Mouse (Mus musculus): ENCODE measurements at regions not wholly inside any gene's neighbourhood (a gene's known extent, or its start where the extent isn't known, plus 50 kb on each side); places are given as distances from the start of the nearest gene placed in this dataset.

DNA sequence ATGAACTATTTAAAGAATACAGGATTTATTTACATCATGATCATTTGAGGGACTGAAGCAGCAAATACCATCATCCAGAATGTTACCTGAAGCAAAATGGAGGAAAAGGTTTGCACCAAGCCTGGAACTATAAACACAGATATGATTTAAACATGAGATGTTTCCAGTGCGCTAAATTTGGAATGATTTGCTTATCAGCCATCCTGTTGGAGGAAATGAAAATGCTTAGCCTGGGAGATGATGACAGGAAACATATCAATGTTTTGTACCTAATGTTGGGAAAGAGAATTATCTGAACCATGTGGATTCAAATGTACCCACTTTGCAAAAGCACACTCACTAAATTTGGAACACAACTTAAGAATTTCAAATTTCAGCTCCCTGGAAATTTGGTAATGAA, 149.3 kb downstream of the Adgra3 start:
- TF ChIP-seq CTCF (conservative IDR thresholded peaks at IDR 0.05; ENCODE audit: low read length) (no peak), POU5F1 (IDR thresholded peaks at IDR 0.05; ENCODE audit: borderline replicate concordance, low read length) (no peak), NANOG (IDR thresholded peaks at IDR 0.05; ENCODE audit: borderline replicate concordance, low read length) (no peak)
- Histone ChIP-seq H3K4me3 (replicated peaks; ENCODE audit: low read length) (no peak overlapping the region), H3K9me3 (ENCODE audit: low read length) (no peaks in the 10 kb centered on the region), H3K36me3 (ENCODE audit: insufficient read depth, low read length) (no peaks in the 10 kb centered on the region), H3K27me3 (ENCODE audit: insufficient read depth, low read length) (no peaks in the 10 kb centered on the region), H3K4me1 (replicated peaks; ENCODE audit: low read depth, low read length) (no peaks in the 10 kb centered on the region)

- no peak for TF ChIP-seq CTCF (conservative IDR thresholded peaks at IDR 0.05; ENCODE audit: low read length)
- TF ChIP-seq NANOG (IDR thresholded peaks at IDR 0.05; ENCODE audit: borderline replicate concordance, low read length), result no peak
- no peak for TF ChIP-seq POU5F1 (IDR thresholded peaks at IDR 0.05; ENCODE audit: borderline replicate concordance, low read length)
- H3K4me1 ChIP-seq (replicated peaks; ENCODE audit: low read depth, low read length), result no peaks in the 10 kb centered on the region
- no peaks in the 10 kb centered on the region for H3K9me3 ChIP-seq (ENCODE audit: low read length)
- H3K4me3 ChIP-seq (replicated peaks; ENCODE audit: low read length), result no peak overlapping the region
- H3K27me3 ChIP-seq (ENCODE audit: insufficient read depth, low read length), result no peaks in the 10 kb centered on the region
- H3K36me3 ChIP-seq (ENCODE audit: insufficient read depth, low read length), result no peaks in the 10 kb centered on the region
These were observed 162.7 kb downstream of the Adgra3 start for GRCm38 (mm10) chr5:49896106-49896505.

DNA sequence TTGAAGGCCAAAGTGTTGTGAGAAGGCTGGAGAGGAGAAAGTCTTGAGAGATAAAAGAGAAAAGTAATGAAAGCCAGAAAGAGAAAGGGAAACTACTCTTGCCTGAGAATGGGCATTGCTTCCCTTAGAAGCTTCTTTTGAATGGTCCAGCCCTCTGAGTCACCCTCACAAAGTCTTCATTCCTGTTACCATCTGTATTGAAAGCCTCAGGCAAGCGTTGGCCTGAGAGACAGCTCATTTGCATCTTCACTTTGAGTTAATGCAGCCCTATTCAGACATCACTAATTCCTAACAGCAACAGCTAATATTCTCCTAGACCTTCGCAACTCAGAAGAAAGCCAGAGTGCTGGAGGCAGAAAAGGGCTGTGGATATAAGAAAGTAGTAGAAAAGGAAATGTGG, 178.4 kb downstream of the Adgra3 start:
- Histone ChIP-seq H3K27me3 (ENCODE audit: insufficient read depth, low read length) (no peaks in the 10 kb centered on the region), H3K4me3 (replicated peaks; ENCODE audit: low read length) (no peak overlapping the region), H3K9me3 (ENCODE audit: low read length) (no peaks in the 10 kb centered on the region; the same call in 1 of the 2 replicates), H3K36me3 (ENCODE audit: insufficient read depth, low read length) (no peaks in the 10 kb centered on the region), H3K4me1 (replicated peaks; ENCODE audit: low read depth, low read length) (no peaks in the 10 kb centered on the region)
- TF ChIP-seq NANOG (IDR thresholded peaks at IDR 0.05; ENCODE audit: borderline replicate concordance, low read length), result no peak
- no peak for TF ChIP-seq POU5F1 (IDR thresholded peaks at IDR 0.05; ENCODE audit: borderline replicate concordance, low read length)
- no peak for TF ChIP-seq CTCF (conservative IDR thresholded peaks at IDR 0.05; ENCODE audit: low read length)

GRCm38 (mm10) chr5:49876240-49876639, 182.6 kb downstream of the Adgra3 start:
- TF ChIP-seq CTCF (conservative IDR thresholded peaks at IDR 0.05; ENCODE audit: low read length) (no peak), NANOG (IDR thresholded peaks at IDR 0.05; ENCODE audit: borderline replicate concordance, low read length) (no peak), POU5F1 (IDR thresholded peaks at IDR 0.05; ENCODE audit: borderline replicate concordance, low read length) (no peak)
- Histone ChIP-seq H3K36me3 (ENCODE audit: insufficient read depth, low read length) (no peaks in the 10 kb centered on the region), H3K9me3 (ENCODE audit: low read length) (no peaks in the 10 kb centered on the region; the same call in 1 of the 2 replicates), H3K4me1 (replicated peaks; ENCODE audit: low read depth, low read length) (no peaks in the 10 kb centered on the region), H3K27me3 (ENCODE audit: insufficient read depth, low read length) (no peaks in the 10 kb centered on the region), H3K4me3 (replicated peaks; ENCODE audit: low read length) (no peak overlapping the region)

GRCm38 (mm10) chr5:49857202-49857601, 201.6 kb downstream of the Adgra3 start:
- H3K27me3 ChIP-seq (ENCODE audit: insufficient read depth, low read length), result no peaks in the 10 kb centered on the region
- H3K36me3 ChIP-seq (ENCODE audit: insufficient read depth, low read length), result no peaks in the 10 kb centered on the region
- no peaks in the 10 kb centered on the region for H3K4me1 ChIP-seq (replicated peaks; ENCODE audit: low read depth, low read length)
- TF ChIP-seq POU5F1 (IDR thresholded peaks at IDR 0.05; ENCODE audit: borderline replicate concordance, low read length), result no peak
- TF ChIP-seq NANOG (IDR thresholded peaks at IDR 0.05; ENCODE audit: borderline replicate concordance, low read length), result no peak
- TF ChIP-seq CTCF (conservative IDR thresholded peaks at IDR 0.05; ENCODE audit: low read length), result peak; percentile 48
- H3K9me3 ChIP-seq (ENCODE audit: low read length), result no peaks in the 10 kb centered on the region
- no peak overlapping the region for H3K4me3 ChIP-seq (replicated peaks; ENCODE audit: low read length)

- Histone ChIP-seq H3K36me3 (ENCODE audit: insufficient read depth, low read length) (no peaks in the 10 kb centered on the region), H3K4me1 (replicated peaks; ENCODE audit: low read depth, low read length) (no peaks in the 10 kb centered on the region), H3K27me3 (ENCODE audit: insufficient read depth, low read length) (no peaks in the 10 kb centered on the region), H3K9me3 (ENCODE audit: low read length) (no peaks in the 10 kb centered on the region), H3K4me3 (replicated peaks; ENCODE audit: low read length) (no peak overlapping the region)
- no peak for TF ChIP-seq NANOG (IDR thresholded peaks at IDR 0.05; ENCODE audit: borderline replicate concordance, low read length)
- no peak for TF ChIP-seq POU5F1 (IDR thresholded peaks at IDR 0.05; ENCODE audit: borderline replicate concordance, low read length)
- TF ChIP-seq CTCF (conservative IDR thresholded peaks at IDR 0.05; ENCODE audit: low read length), result no peak
These were observed 202.8 kb downstream of the Adgra3 start for GRCm38 (mm10) chr5:49856036-49856435.

DNA sequence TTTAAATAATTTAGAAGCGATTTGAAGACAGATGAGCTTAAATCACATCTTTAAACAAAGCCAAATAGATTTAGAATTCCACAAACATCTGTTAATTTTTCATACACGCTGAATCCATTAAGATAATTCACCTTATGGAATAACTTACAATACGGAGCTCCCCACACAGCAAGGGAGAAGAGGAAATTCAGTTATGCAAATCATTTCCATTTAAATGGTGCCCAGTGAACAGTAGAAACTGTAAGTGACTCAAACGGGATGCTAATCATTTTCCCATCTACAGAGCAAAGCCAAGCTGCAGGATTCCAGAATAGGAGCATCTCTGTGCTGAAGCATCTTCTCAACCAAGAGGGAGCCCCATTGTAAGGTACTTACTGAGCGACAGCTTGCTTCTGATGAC, 210.1 kb downstream of the Adgra3 start:
- peaks cover 17% of the 10 kb centered on the region for H3K4me1 ChIP-seq (replicated peaks; ENCODE audit: low read depth, low read length)
- H3K4me3 ChIP-seq (replicated peaks; ENCODE audit: low read length), result no peak overlapping the region
- H3K27me3 ChIP-seq (ENCODE audit: insufficient read depth, low read length), result no peaks in the 10 kb centered on the region
- no peak for TF ChIP-seq NANOG (IDR thresholded peaks at IDR 0.05; ENCODE audit: borderline replicate concordance, low read length)
- TF ChIP-seq CTCF (conservative IDR thresholded peaks at IDR 0.05; ENCODE audit: low read length), result no peak
- TF ChIP-seq POU5F1 (IDR thresholded peaks at IDR 0.05; ENCODE audit: borderline replicate concordance, low read length), result no peak
- H3K36me3 ChIP-seq (ENCODE audit: insufficient read depth, low read length), result no peaks in the 10 kb centered on the region
- peaks cover 16% of the 10 kb centered on the region for H3K9me3 ChIP-seq (ENCODE audit: low read length)

DNA sequence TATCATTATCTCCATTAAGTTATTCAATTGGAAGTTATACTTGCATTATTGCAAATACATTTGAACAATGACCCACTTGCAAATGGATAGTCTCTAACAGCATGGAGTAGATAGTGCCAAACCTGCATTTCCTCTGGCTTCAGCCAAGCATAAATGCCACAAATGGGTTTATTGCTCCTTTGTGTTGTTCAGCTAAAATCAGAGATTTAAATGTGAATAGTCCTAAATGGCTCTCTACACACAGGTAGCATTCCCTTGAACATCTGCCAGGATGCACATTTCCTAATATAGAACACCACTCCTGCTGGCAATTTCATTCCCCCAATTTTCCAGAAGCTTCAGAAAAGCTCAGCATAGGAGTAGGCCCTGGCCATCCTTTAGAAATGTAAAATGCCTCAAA, 210.6 kb downstream of the Adgra3 start:
- no peak for TF ChIP-seq POU5F1 (IDR thresholded peaks at IDR 0.05; ENCODE audit: borderline replicate concordance, low read length)
- no peak for TF ChIP-seq CTCF (conservative IDR thresholded peaks at IDR 0.05; ENCODE audit: low read length)
- TF ChIP-seq NANOG (IDR thresholded peaks at IDR 0.05; ENCODE audit: borderline replicate concordance, low read length), result peak; percentile 69; the same call in 1 of the 2 replicates
- peaks cover 17% of the 10 kb centered on the region for H3K4me1 ChIP-seq (replicated peaks; ENCODE audit: low read depth, low read length)
- H3K36me3 ChIP-seq (ENCODE audit: insufficient read depth, low read length), result no peaks in the 10 kb centered on the region
- H3K27me3 ChIP-seq (ENCODE audit: insufficient read depth, low read length), result no peaks in the 10 kb centered on the region
- H3K4me3 ChIP-seq (replicated peaks; ENCODE audit: low read length), result no peak overlapping the region
- H3K9me3 ChIP-seq (ENCODE audit: low read length), result peaks cover 16% of the 10 kb centered on the region

DNA sequence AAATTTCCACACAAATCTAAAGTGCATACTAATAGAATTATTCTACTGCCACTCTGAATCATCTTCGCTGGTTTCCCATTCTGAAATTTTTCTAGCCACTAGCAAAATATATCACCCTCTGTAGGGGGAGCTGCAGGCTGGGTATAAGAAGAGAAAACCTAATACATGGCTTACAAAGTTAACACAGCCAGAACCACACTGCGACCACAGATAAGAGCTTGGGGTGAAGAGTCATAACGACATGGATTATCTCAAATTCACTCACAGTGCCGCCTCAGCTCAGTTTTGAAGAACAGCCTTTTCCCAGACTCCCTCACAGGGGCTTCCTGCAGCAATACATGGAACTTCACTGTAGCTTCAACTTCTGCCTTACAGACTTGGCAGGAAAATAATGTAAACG, 240.0 kb downstream of the Adgra3 start:
- H3K4me1 ChIP-seq (replicated peaks; ENCODE audit: low read depth, low read length), result no peaks in the 10 kb centered on the region
- H3K36me3 ChIP-seq (ENCODE audit: insufficient read depth, low read length), result no peaks in the 10 kb centered on the region
- no peaks in the 10 kb centered on the region for H3K27me3 ChIP-seq (ENCODE audit: insufficient read depth, low read length)
- no peak overlapping the region for H3K4me3 ChIP-seq (replicated peaks; ENCODE audit: low read length)
- no peak for TF ChIP-seq NANOG (IDR thresholded peaks at IDR 0.05; ENCODE audit: borderline replicate concordance, low read length)
- TF ChIP-seq CTCF (conservative IDR thresholded peaks at IDR 0.05; ENCODE audit: low read length), result no peak
- TF ChIP-seq POU5F1 (IDR thresholded peaks at IDR 0.05; ENCODE audit: borderline replicate concordance, low read length), result no peak
- H3K9me3 ChIP-seq (ENCODE audit: low read length), result 0 out of 2 replicates have a peak, but pooled peaks cover 4% of the 10 kb centered on the region
